Mouse (Mus musculus): ENCODE measurements around the gene Olfr317.
"Not testable (repeated sequence)": the region's sequence is repeated elsewhere in the genome, so short reads cannot be mapped to it uniquely, and the experiment has no call there.

Gene Olfr317

GRCm38 (mm10) chr11:58738792-58739262 is at the start of gene Olfr317:
Gene Olfr317, minus strand, starts transcription at chr11:58739212.
- in situ Hi-C loops (cut with MboI; ENCODE audit: low sequenced_read_pairs) = no loop called here

- in situ Hi-C loops (cut with MboI; ENCODE audit: low sequenced_read_pairs) = no loop called here
These were observed 49.3 kb upstream of the Olfr317 start for GRCm38 (mm10) chr11:58788346-58788745.

GRCm38 (mm10) chr11:58787651-58788050 is 48.6 kb upstream of the Olfr317 start:
- in situ Hi-C loops (cut with MboI; ENCODE audit: low sequenced_read_pairs) = no loop called here

GRCm38 (mm10) chr11:58784182-58784581 is 45.2 kb upstream of the Olfr317 start:
- in situ Hi-C loops (cut with MboI; ENCODE audit: low sequenced_read_pairs) = no loop called here

GRCm38 (mm10) chr11:58782480-58783089 is 43.6 kb upstream of the Olfr317 start, which contains the start of gene Olfr314:
Gene Olfr314, plus strand, starts transcription at chr11:58782952.
- in situ Hi-C loops (cut with MboI; ENCODE audit: low sequenced_read_pairs) = no loop called here

- in situ Hi-C loops (cut with MboI; ENCODE audit: low sequenced_read_pairs) = no loop called here
These were observed 33.9 kb upstream of the Olfr317 start, which contains the start of gene Olfr315 for GRCm38 (mm10) chr11:58772888-58773287. Gene Olfr315, plus strand, starts transcription at chr11:58773188.

GRCm38 (mm10) chr11:58752434-58752833 is 13.4 kb upstream of the Olfr317 start, which contains the start of gene Olfr316:
Gene Olfr316, plus strand, starts transcription at chr11:58752734.
- in situ Hi-C loops (cut with MboI; ENCODE audit: low sequenced_read_pairs) = no loop called here

- in situ Hi-C loops (cut with MboI; ENCODE audit: low sequenced_read_pairs) = not testable (repeated sequence)
These were observed 12.1 kb upstream of the Olfr317 start for GRCm38 (mm10) chr11:58751096-58751495.

GRCm38 (mm10) chr11:58733372-58733771 is 5.6 kb downstream of the Olfr317 start:
- in situ Hi-C loops (cut with MboI; ENCODE audit: low sequenced_read_pairs) = no loop called here

- in situ Hi-C loops (cut with MboI; ENCODE audit: low sequenced_read_pairs) = not testable (repeated sequence)
These were observed 10.9 kb downstream of the Olfr317 start for GRCm38 (mm10) chr11:58727896-58728650.

GRCm38 (mm10) chr11:58723914-58724313 is 15.1 kb downstream of the Olfr317 start, which contains the start of gene Olfr318:
Gene Olfr318, minus strand, starts transcription at chr11:58724014.
- in situ Hi-C loops (cut with MboI; ENCODE audit: low sequenced_read_pairs) = no loop called here

- in situ Hi-C loops (cut with MboI; ENCODE audit: low sequenced_read_pairs) = no loop called here
These were observed 19.3 kb downstream of the Olfr317 start for GRCm38 (mm10) chr11:58719701-58720100.

GRCm38 (mm10) chr11:58717723-58718122 is 21.3 kb downstream of the Olfr317 start:
- in situ Hi-C loops (cut with MboI; ENCODE audit: low sequenced_read_pairs) = not testable (repeated sequence)

- in situ Hi-C loops (cut with MboI; ENCODE audit: low sequenced_read_pairs) = no loop called here
These were observed 29.9 kb downstream of the Olfr317 start for GRCm38 (mm10) chr11:58709086-58709485.

GRCm38 (mm10) chr11:58698862-58699261 is 40.1 kb downstream of the Olfr317 start, which contains the start of gene Olfr319:
Gene Olfr319, plus strand, starts transcription at chr11:58699162.
- in situ Hi-C loops (cut with MboI; ENCODE audit: low sequenced_read_pairs) = no loop called here
